Mouse (Mus musculus) bone marrow macrophage, adult 2 months (primary cell): ENCODE results near the gene Cldn19. TPM values are rescaled to one million over a fixed set of nuclear protein-coding genes. Genes with fewer than 3 reads are reported as not detected.
"Not testable (repeated sequence)": the region's sequence is repeated elsewhere in the genome, so short reads cannot be mapped to it uniquely, and the experiment has no call there.

Source experiments
- H3K27ac ChIP-seq: 2 replicates; pipeline ENCODE4 v1.5.1; 2012; ENCODE audit warnings: low read depth, low read length; ENCODE audit not compliant: insufficient read depth
- H3K4me1 ChIP-seq: 2 replicates; pipeline ENCODE4 v1.6.1; 2012; ENCODE audit warnings: low read length; ENCODE audit not compliant: control insufficient read depth, insufficient read depth
- H3K4me3 ChIP-seq: 2 replicates; pipeline ENCODE4 v1.5.1; 2012; ENCODE audit warnings: mild to moderate bottlenecking, low read length, moderate library complexity; ENCODE audit not compliant: insufficient read depth
- CTCF ChIP-seq: IDR thresholded peaks from 2 replicates; pipeline ENCODE4 v1.5.1; 2012; ENCODE audit warnings: low read depth, mild to moderate bottlenecking, low read length, moderate library complexity
- POLR2A ChIP-seq: IDR thresholded peaks from 2 replicates; pipeline ENCODE4 v1.6.1; 2012; ENCODE audit warnings: mild to moderate bottlenecking, low read depth, low read length, borderline replicate concordance
- polyA plus RNA-seq: library from polyadenylated mRNA; stranded (reverse); fragments of >200 nt; gene quantifications from 2 replicates; pipeline ENCODE4 v1.2.4, GENCODE M21; 2012; ENCODE audit not compliant: missing spikeins, insufficient read depth, insufficient read length

Cldn19 gene
- polyA plus RNA-seq, 1 experiment, result not detected

GRCm38 (mm10) chr4:119274627-119275026 lies 19.4 kb downstream of the Cldn19 start:
- Histone ChIP-seq H3K4me3 (no peak overlapping the region), H3K4me1 (peaks cover 11% of the 10 kb centered on the region), H3K27ac (no peak overlapping the region)
- TF ChIP-seq POLR2A (no peak), CTCF (no peak)

GRCm38 (mm10) chr4:119275226-119275625 lies 20.0 kb downstream of the Cldn19 start:
- TF ChIP-seq POLR2A (no peak), CTCF (no peak)
- H3K4me1 ChIP-seq, result peaks cover 11% of the 10 kb centered on the region
- no peak overlapping the region for H3K4me3 ChIP-seq
- H3K27ac ChIP-seq, result peak overlapping the region; percentile 19; the same call in 1 of the 2 replicates

- no peak overlapping the region for H3K4me3 ChIP-seq
- TF ChIP-seq POLR2A, result no peak
- no peak for TF ChIP-seq CTCF
- H3K4me1 ChIP-seq, result peaks cover 11% of the 10 kb centered on the region
- H3K27ac ChIP-seq, result peak overlapping the region; percentile 19; the same call in 1 of the 2 replicates
Measured at GRCm38 (mm10) chr4:119275726-119276125, 20.5 kb downstream of the Cldn19 start.

- not testable (repeated sequence) for H3K27ac ChIP-seq, H3K4me3 ChIP-seq
- H3K4me1 ChIP-seq, result peaks cover 11% of the 10 kb centered on the region
Measured at GRCm38 (mm10) chr4:119278784-119279183, 23.6 kb downstream of the Cldn19 start.

DNA sequence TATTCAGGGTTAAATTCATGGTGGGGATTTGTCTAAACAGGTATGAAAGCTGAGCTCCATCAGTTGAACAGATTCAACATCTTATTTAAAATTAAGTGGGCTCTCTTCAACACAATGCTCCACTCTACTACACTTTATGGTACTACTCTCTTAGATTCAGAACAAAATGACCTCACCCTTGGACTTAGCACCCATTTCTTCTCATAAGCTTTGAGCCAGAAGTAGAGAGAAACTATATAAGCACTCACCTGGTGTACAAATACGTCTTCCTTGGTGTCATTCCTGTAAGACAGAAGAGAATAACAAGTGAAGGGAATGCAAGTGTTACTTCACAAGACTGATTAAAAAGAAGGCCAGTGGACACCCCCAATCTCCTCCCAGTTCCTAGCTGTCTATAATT lies 29.6 kb downstream of the Cldn19 start:
- no peak overlapping the region for H3K27ac ChIP-seq

GRCm38 (mm10) chr4:119285336-119285735 lies 30.1 kb downstream of the Cldn19 start:
- H3K27ac ChIP-seq, result no peak overlapping the region
- H3K4me1 ChIP-seq, result peaks cover 13% of the 10 kb centered on the region; the same call in 1 of the 2 replicates
- no peak overlapping the region for H3K4me3 ChIP-seq
- no peak for TF ChIP-seq CTCF
- no peak for TF ChIP-seq POLR2A

More for the DNA sequence above, 29.6 kb downstream of the Cldn19 start:
- no peak overlapping the region for H3K4me3 ChIP-seq
- TF ChIP-seq CTCF (no peak), POLR2A (no peak)
- peaks cover 12% of the 10 kb centered on the region; the same call in 1 of the 2 replicates for H3K4me1 ChIP-seq

DNA sequence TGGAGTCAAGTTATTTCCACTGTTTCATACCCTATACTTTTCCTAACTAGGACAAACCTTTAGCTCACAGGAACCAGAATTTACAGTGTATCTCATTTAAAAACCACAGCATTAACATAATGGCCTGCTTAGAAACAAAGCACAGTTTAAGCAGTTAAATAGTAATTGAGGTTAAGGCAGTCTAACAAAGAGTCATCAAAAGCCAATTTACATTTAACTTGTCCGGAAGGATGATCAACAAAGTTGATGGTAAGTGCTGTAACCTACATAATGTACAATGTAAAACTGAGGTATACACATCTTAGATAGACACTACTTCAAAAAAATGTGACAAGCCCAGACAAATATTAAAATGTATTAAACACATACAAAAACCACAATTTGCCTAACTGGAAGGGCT lies 36.7 kb downstream of the Cldn19 start:
- Histone ChIP-seq H3K27ac (no peak overlapping the region), H3K4me3 (peak overlapping the region; percentile 98), H3K4me1 (peaks cover 17% of the 10 kb centered on the region)
- TF ChIP-seq POLR2A (no peak), CTCF (no peak)

- Histone ChIP-seq H3K4me1 (peaks cover 12% of the 10 kb centered on the region), H3K27ac (peak overlapping the region; percentile 93), H3K4me3 (peak overlapping the region; percentile 98)
- TF ChIP-seq CTCF (no peak), POLR2A (no peak)
Measured at GRCm38 (mm10) chr4:119292771-119293573, 37.8 kb downstream of the Cldn19 start.

- Histone ChIP-seq H3K4me3 (peak overlapping the region; percentile 98), H3K4me1 (peaks cover 10% of the 10 kb centered on the region), H3K27ac (peak overlapping the region; percentile 93)
- no peak for TF ChIP-seq CTCF
- no peak for TF ChIP-seq POLR2A
Measured at GRCm38 (mm10) chr4:119293574-119294258, 38.5 kb downstream of the Cldn19 start.
